In the genomic region with DNA sequence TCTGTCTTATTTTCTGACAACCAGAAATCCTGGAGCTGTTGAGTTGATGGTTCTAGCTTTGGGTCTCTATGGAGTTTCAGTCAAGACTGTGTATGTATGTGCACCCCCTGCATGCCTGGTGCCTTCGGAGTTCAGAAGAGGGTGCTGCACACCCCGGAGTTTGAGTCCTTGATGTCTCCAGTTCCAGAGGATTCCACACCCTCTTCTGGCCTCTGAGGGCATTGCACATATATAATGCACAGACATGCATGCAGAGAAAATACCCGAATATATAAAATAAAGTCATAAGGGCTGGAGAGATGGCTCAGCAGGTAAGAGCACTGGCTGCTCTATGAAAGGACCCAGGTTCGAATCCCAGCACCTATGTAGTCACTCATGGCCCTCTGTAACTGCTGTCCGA, we compare ENCODE assay signal across 11 mouse cellular contexts. TPM values are rescaled to one million over a fixed set of nuclear protein-coding genes. Genes with fewer than 3 reads are reported as not detected.
DNase-seq lines count a peak whose midpoint lies in the region; ATAC-seq and TF ChIP-seq lines count a peak whose summit lies in the region.
"Had no signal": no experiment of that assay in that cellular context is flagged by ENCODE, and none has a peak within 500 bp of the region (broad histone marks: within the 10 kb centered on the region; RNA-seq: fewer than 3 reads in every experiment).

No protein-coding gene starts in this region.

- no peaks in the 10 kb centered on the region for H3K9me3 ChIP-seq in heart, postnatal 0 days (replicated peaks; ENCODE audit: control insufficient read depth, low read length)
- no peaks in the 10 kb centered on the region for H3K9me3 ChIP-seq in midbrain, embryonic 14.5 days (ENCODE audit: control insufficient read depth, low read length)
- no peaks in the 10 kb centered on the region for H3K9me3 ChIP-seq in midbrain, embryonic 10.5 days (replicated peaks)
- H3K9me3 ChIP-seq: hindbrain, embryonic 15.5 days; limb, embryonic 12.5 days had no signal

- no peak overlapping the region for H3K9ac ChIP-seq in heart, postnatal 0 days (replicated peaks; ENCODE audit: low read depth, low read length)
- no peak overlapping the region for H3K9ac ChIP-seq in midbrain, embryonic 14.5 days (replicated peaks; ENCODE audit: low read length)
- H3K9ac ChIP-seq: hindbrain, embryonic 15.5 days; limb, embryonic 12.5 days had no signal

- WGBS in heart, postnatal 0 days: 65% methylated on average over 5 of the region's 5 CpGs
- WGBS in midbrain, embryonic 14.5 days: 66% methylated on average over 5 of the region's 5 CpGs
- WGBS in midbrain, embryonic 10.5 days: 76% methylated on average over 5 of the region's 5 CpGs

- TF ChIP-seq EP300 in heart, postnatal 0 days (IDR thresholded peaks at IDR 0.05; ENCODE audit: low read depth): no peak

- H3K36me3 ChIP-seq in heart, postnatal 0 days (replicated peaks; ENCODE audit: control insufficient read depth, insufficient read depth, low read length): no peaks in the 10 kb centered on the region
- H3K36me3 ChIP-seq in midbrain, embryonic 14.5 days (ENCODE audit: control insufficient read depth, insufficient read depth, low read length): no peaks in the 10 kb centered on the region
- no peaks in the 10 kb centered on the region for H3K36me3 ChIP-seq in midbrain, embryonic 10.5 days
- no peaks in the 10 kb centered on the region for H3K36me3 ChIP-seq in splenic B cell, adult 2 months (ENCODE audit: control insufficient read depth, insufficient read depth, low read length, poor library complexity, severe bottlenecking)
- H3K36me3 ChIP-seq: hindbrain, embryonic 15.5 days; limb, embryonic 12.5 days had no signal

- H3K27ac ChIP-seq in heart, postnatal 0 days (ENCODE audit: low read depth): no peak overlapping the region
- no peak overlapping the region for H3K27ac ChIP-seq in midbrain, embryonic 14.5 days (replicated peaks; ENCODE audit: low read depth, low read length)
- H3K27ac ChIP-seq in midbrain, embryonic 10.5 days (replicated peaks): no peak overlapping the region
- H3K27ac ChIP-seq: hindbrain, embryonic 15.5 days; limb, embryonic 12.5 days had no signal

- TF ChIP-seq CTCF in heart, postnatal 0 days (IDR thresholded peaks at IDR 0.05; ENCODE audit: low read depth): peak; percentile 40

- H3K4me1 ChIP-seq in heart, postnatal 0 days (ENCODE audit: control insufficient read depth, insufficient read depth): no peaks in the 10 kb centered on the region
- peaks cover 6% of the 10 kb centered on the region; the same call in 1 of the 2 replicates for H3K4me1 ChIP-seq in midbrain, embryonic 14.5 days (ENCODE audit: control insufficient read depth, insufficient read depth, low read length)
- H3K4me1 ChIP-seq in midbrain, embryonic 10.5 days: peaks cover 7% of the 10 kb centered on the region
- H3K4me1 ChIP-seq: limb, embryonic 12.5 days had no signal

- no peak for ATAC-seq in heart, postnatal 0 days (ENCODE audit: insufficient read depth, low read depth)
- no peak for ATAC-seq in midbrain, embryonic 14.5 days (ENCODE audit: low FRiP score, low TSS enrichment)
- no peak for ATAC-seq in monocyte, adult 5-6 weeks (replicated peaks; ENCODE audit: insufficient number of reproducible peaks, low FRiP score, low TSS enrichment, poor library complexity, severe bottlenecking)

- no peaks in the 10 kb centered on the region for H3K27me3 ChIP-seq in heart, postnatal 0 days (ENCODE audit: control insufficient read depth, insufficient read depth, low read length)
- no peaks in the 10 kb centered on the region for H3K27me3 ChIP-seq in midbrain, embryonic 14.5 days (ENCODE audit: control insufficient read depth, insufficient read depth, low read length)
- H3K27me3 ChIP-seq in midbrain, embryonic 10.5 days (ENCODE audit: low read depth, poor library complexity, severe bottlenecking): peaks cover 12% of the 10 kb centered on the region
- H3K27me3 ChIP-seq in splenic B cell, adult 2 months (ENCODE audit: control insufficient read depth, insufficient read depth, low read length, poor library complexity, severe bottlenecking): no peaks in the 10 kb centered on the region

- no peak overlapping the region for H3K4me2 ChIP-seq in heart, postnatal 0 days (ENCODE audit: low read depth, low read length)
- H3K4me2 ChIP-seq in midbrain, embryonic 14.5 days (ENCODE audit: low read length): no peak overlapping the region
- H3K4me2 ChIP-seq: hindbrain, embryonic 15.5 days; limb, embryonic 12.5 days had no signal

- DNase-seq in heart, postnatal 0 days (ENCODE audit: low spot score): no peak
- DNase-seq in heart, adult 9 months (ENCODE audit: low spot score in 2 of 2): no peak
- peak; percentile 27 for DNase-seq in midbrain, embryonic 14.5 days
- no peak for DNase-seq in midbrain, embryonic 10.5 days (ENCODE audit: low spot score)
- DNase-seq in c-Kit-positive CD71-positive TER-119-negative erythroid progenitor cells, embryonic 14.5 days (ENCODE audit: low read depth): peak; percentile 37
- peak; percentile 12 for DNase-seq in splenic B cell, adult 2 months (ENCODE audit: low read depth, low spot score)
- DNase-seq in T-cell, adult 2 months (ENCODE audit: low spot score): no peak

- no peak overlapping the region for H3K4me3 ChIP-seq in heart, postnatal 0 days (ENCODE audit: low read depth, low read length)
- no peak overlapping the region for H3K4me3 ChIP-seq in midbrain, embryonic 14.5 days (replicated peaks; ENCODE audit: low read depth, low read length)
- H3K4me3 ChIP-seq in midbrain, embryonic 10.5 days: no peak overlapping the region
- H3K4me3 ChIP-seq: hindbrain, embryonic 15.5 days; limb, embryonic 12.5 days had no signal

RNA-seq across cellular contexts. Expression of gene 1700016H13Rik, which starts 3.1 kb away (rescaled TPM):
- not detected in 2 replicates for total RNA-seq in heart, postnatal 0 days (2014; rRNA removed; ENCODE audit: low replicate concordance)
- 0.21 and 0.33 TPM in 2 replicates for polyA plus RNA-seq in heart, postnatal 0 days (2015; fragmentation: Nextera tagmentation; extraction: Ambion mirVana)
- polyA plus RNA-seq in midbrain, embryonic 14.5 days (2014; fragmentation: Nextera tagmentation; extraction: Ambion mirVana): 0.29 TPM in 1 of 2 replicates, not detected in the other
- 0.21 and 0.27 TPM in 2 replicates for polyA plus RNA-seq in midbrain, embryonic 10.5 days (2016; fragmentation: Nextera tagmentation; extraction: Ambion mirVana)
- total RNA-seq in monocyte, adult 5-6 weeks (2017): not detected in 3 replicates
- polyA plus RNA-seq: frontal cortex, adult 2 months had no signal

RNA-seq across cellular contexts. Expression of gene Slc10a6, which starts 29.7 kb away (rescaled TPM):
- total RNA-seq in heart, postnatal 0 days (2014; rRNA removed; ENCODE audit: low replicate concordance): 9.6 and 14.9 TPM in 2 replicates
- 1.2 and 1.7 TPM in 2 replicates for polyA plus RNA-seq in heart, postnatal 0 days (2015; fragmentation: Nextera tagmentation; extraction: Ambion mirVana)
- polyA plus RNA-seq in midbrain, embryonic 14.5 days (2014; fragmentation: Nextera tagmentation; extraction: Ambion mirVana): 0.27 and 0.29 TPM in 2 replicates
- 0.12 TPM in 1 of 2 replicates, not detected in the other for polyA plus RNA-seq in midbrain, embryonic 10.5 days (2016; fragmentation: Nextera tagmentation; extraction: Ambion mirVana)
- total RNA-seq in monocyte, adult 5-6 weeks (2017): not detected in 3 replicates

RNA-seq across cellular contexts. Expression of gene Aff1, which starts 33.3 kb away (rescaled TPM):
- 14.0 and 29.0 TPM in 2 replicates for total RNA-seq in heart, postnatal 0 days (2014; rRNA removed; ENCODE audit: low replicate concordance)
- polyA plus RNA-seq in heart, postnatal 0 days (2015; fragmentation: Nextera tagmentation; extraction: Ambion mirVana): 5.4 and 6.5 TPM in 2 replicates
- 1.5 and 2.6 TPM in 2 replicates for polyA plus RNA-seq in midbrain, embryonic 14.5 days (2014; fragmentation: Nextera tagmentation; extraction: Ambion mirVana)
- polyA plus RNA-seq in midbrain, embryonic 10.5 days (2016; fragmentation: Nextera tagmentation; extraction: Ambion mirVana): 3.5 and 5.1 TPM in 2 replicates
- total RNA-seq in monocyte, adult 5-6 weeks (2017): 20.1 to 35.3 TPM (median 31.2 TPM) in 3 replicates

Comparison
In these comparisons a context has a peak if more than half of its experiments do, and no peak if none do; other contexts are left out.
1. DNase-seq: peak in midbrain, embryonic 14.5 days (single experiment), c-Kit-positive CD71-positive TER-119-negative erythroid progenitor cells, embryonic 14.5 days (single experiment) and splenic B cell, adult 2 months (single experiment); none in heart, postnatal 0 days (single experiment), heart, adult 9 months (0 of 2), midbrain, embryonic 10.5 days (single experiment) and T-cell, adult 2 months (single experiment).